Mouse (Mus musculus) forebrain, embryonic 14.5 days (tissue): ENCODE measurements around the gene Atxn1. TPM values are rescaled to one million over a fixed set of nuclear protein-coding genes. Genes with fewer than 3 reads are reported as not detected.

Experiments
- ATAC-seq: fragments of 200-750 bp; cut with Nextera tagmentation; 2 replicates; pipeline ENCODE4 v1.8.0; 2017; ENCODE audit warnings: mild to moderate bottlenecking, moderate library complexity
- DNase-seq: peaks from one replicate; pipeline ENCODE4 v3.0.0-alpha.2; 2015; ENCODE audit warnings: low spot score
- H3K27ac ChIP-seq: fragments of 300-500 bp; sonication (generic); 2 replicates; pipeline ENCODE4 v1.5.1; 2014; ENCODE audit warnings: low read depth, mild to moderate bottlenecking, control low read depth, low read length, moderate library complexity
- H3K27me3 ChIP-seq: fragments of 300-500 bp; sonication (generic); replicated peaks from 2 replicates; pipeline ENCODE4 v1.6.1; 2014; ENCODE audit warnings: low read length, control low read depth, mixed read lengths; ENCODE audit not compliant: control insufficient read depth, insufficient read depth
- H3K36me3 ChIP-seq: fragments of 300-500 bp; sonication (generic); 2 replicates; pipeline ENCODE4 v1.6.1; 2014; ENCODE audit warnings: low read length, control low read depth; ENCODE audit not compliant: control insufficient read depth, insufficient read depth
- H3K4me1 ChIP-seq: fragments of 300-500 bp; sonication (generic); 2 replicates; pipeline ENCODE4 v1.6.1; 2014; ENCODE audit warnings: antibody characterized with exemption, low read length, control low read depth; ENCODE audit not compliant: control insufficient read depth, insufficient read depth
- H3K4me2 ChIP-seq: fragments of 300-500 bp; sonication (generic); 2 replicates; pipeline ENCODE4 v1.6.1; 2014; ENCODE audit warnings: mild to moderate bottlenecking, control low read depth, low read length
- H3K4me3 ChIP-seq: fragments of 300-500 bp; sonication (generic); 2 replicates; pipeline ENCODE4 v1.5.1; 2014; ENCODE audit warnings: low read depth, low read length, control low read depth
- H3K9ac ChIP-seq: fragments of 300-500 bp; sonication (generic); 2 replicates; pipeline ENCODE4 v1.6.1; 2014; ENCODE audit warnings: mild to moderate bottlenecking, low read length, control low read depth, moderate library complexity
- H3K9me3 ChIP-seq: fragments of 300-500 bp; sonication (generic); replicated peaks from 2 replicates; pipeline ENCODE4 v1.6.1; 2016; ENCODE audit warnings: low read length, control low read depth, mixed read lengths; ENCODE audit not compliant: control insufficient read depth
- WGBS: fragments of 180-500 bp; shearing (Covaris S2); extraction: QIAGEN DNeasy Blood & Tissue Kit; methylation state at CpG from one replicate; pipeline ENCODE4 v1.1.7; 2014; 5-methylcytosine and 5-hydroxymethylcytosine counted together
- polyA plus RNA-seq: library from polyadenylated mRNA; unstranded; fragments of >200 nt; fragmentation: Nextera tagmentation; extraction: Ambion mirVana; gene quantifications from 2 replicates; pipeline ENCODE4 v1.2.1, GENCODE M21; 2014

Atxn1 gene
- polyA plus RNA-seq, 1 experiment from 2014 or later, result 4.3 TPM

DNA sequence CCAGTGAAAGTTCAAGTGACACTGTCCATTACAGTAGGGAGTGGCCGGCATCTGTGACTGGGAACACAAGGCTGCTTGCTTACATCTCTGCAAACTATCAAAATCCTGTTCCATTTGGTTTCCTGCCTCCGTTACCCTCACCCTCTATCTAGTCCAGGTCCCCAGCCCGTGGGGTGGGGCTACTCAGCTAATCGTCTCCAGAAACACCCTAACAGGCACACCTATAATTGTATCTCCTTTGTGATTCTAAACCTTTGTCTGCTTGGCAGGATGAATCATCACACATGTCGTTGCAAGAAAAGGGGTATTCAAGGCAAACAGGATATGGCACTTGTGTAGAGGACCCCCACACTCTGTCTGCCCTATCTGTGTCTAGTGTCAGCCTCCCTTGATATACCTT is 417.3 kb downstream of the Atxn1 start:
- 82% methylated on average over 5 of the region's 5 CpGs for WGBS
- Histone ChIP-seq H3K27me3 (no peaks in the 10 kb centered on the region), H3K4me2 (no peak overlapping the region), H3K36me3 (no peaks in the 10 kb centered on the region), H3K9me3 (no peaks in the 10 kb centered on the region), H3K9ac (no peak overlapping the region), H3K4me3 (no peak overlapping the region), H3K27ac (no peak overlapping the region), H3K4me1 (no peaks in the 10 kb centered on the region)
- ATAC-seq, result no peak
- DNase-seq, result no peak

DNA sequence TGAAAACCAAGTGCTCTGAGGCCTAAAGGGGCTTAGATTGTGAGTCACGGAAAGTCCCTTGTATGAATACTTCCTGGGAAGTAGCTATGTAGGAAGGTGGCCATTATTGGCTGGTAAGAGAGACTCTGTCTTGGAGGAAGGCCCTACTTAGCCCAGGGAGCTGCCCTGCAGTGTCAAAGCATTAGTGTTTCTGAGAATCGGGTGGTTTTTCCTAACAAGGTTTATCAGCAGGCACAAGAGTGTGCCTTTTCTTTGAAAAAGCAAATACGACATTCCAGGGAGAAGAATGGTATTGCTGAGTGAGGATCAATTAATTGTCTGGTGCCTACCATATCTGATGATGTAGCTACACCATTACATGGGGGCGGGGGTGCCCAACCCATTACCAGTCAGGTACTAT is 417.9 kb downstream of the Atxn1 start:
- ATAC-seq (no peak), DNase-seq (no peak)
- Histone ChIP-seq H3K4me1 (no peaks in the 10 kb centered on the region), H3K36me3 (no peaks in the 10 kb centered on the region), H3K27me3 (no peaks in the 10 kb centered on the region), H3K4me3 (no peak overlapping the region), H3K9me3 (no peaks in the 10 kb centered on the region), H3K9ac (no peak overlapping the region), H3K27ac (no peak overlapping the region), H3K4me2 (no peak overlapping the region)
- 86% methylated on average over 4 of the region's 4 CpGs for WGBS

DNA sequence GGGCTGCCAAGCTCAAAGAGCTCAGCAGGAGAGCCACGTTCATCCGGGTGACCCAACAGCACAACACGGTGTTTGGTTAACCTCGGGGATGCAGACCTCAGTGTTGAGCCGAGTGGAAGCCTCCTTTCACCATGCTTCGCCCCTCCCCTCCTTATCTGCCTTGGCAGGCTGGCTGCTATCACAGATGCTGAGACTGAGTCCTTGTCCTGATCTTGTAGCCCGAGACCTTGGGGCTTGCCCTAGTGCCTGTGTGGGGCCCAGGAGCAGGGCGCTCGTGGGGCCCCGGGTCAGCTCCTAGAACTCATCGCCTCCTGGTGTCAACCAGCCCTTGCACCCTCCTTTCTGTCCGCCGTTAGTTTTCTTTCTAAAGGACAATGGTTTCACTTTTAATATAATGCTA is 418.8 kb downstream of the Atxn1 start:
- 88% methylated on average over 13 of the region's 13 CpGs for WGBS
- Histone ChIP-seq H3K27me3 (no peaks in the 10 kb centered on the region), H3K9me3 (no peaks in the 10 kb centered on the region), H3K4me1 (no peaks in the 10 kb centered on the region), H3K36me3 (no peaks in the 10 kb centered on the region), H3K4me2 (no peak overlapping the region), H3K27ac (no peak overlapping the region), H3K9ac (no peak overlapping the region), H3K4me3 (no peak overlapping the region)
- DNase-seq (no peak), ATAC-seq (no peak)

DNA sequence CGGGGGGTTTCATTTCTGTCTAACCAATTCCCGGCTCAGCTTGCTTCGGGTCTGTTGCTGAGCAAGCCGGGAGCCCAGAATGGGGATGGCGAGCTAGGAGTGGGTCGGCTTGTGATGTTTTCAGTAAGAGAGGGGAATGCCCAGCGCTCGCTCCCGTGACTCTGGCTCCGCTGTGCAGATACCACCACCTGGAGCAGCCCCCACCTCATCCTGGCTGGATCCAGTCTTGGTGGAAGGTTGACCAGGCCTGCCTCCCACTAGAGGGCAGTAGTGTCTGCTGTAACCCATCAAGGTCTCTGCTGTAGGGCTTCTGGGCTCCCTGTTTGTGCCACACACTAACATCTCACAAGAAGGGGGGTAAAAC is 425.6 kb downstream of the Atxn1 start:
- peak overlapping the region; percentile 73 for H3K27ac ChIP-seq
- H3K4me1 ChIP-seq, result no peaks in the 10 kb centered on the region; the same call in 1 of the 2 replicates
- WGBS, result 4% methylated on average over 10 of the region's 10 CpGs
- ATAC-seq (peak; percentile 91), DNase-seq (peak; percentile 91)
- peak overlapping the region; percentile 57 for H3K9ac ChIP-seq
- peak overlapping the region; percentile 67 for H3K4me2 ChIP-seq
- no peaks in the 10 kb centered on the region for H3K9me3 ChIP-seq
- no peaks in the 10 kb centered on the region for H3K27me3 ChIP-seq
- peak overlapping the region; percentile 30 for H3K4me3 ChIP-seq
- H3K36me3 ChIP-seq, result no peaks in the 10 kb centered on the region

DNA sequence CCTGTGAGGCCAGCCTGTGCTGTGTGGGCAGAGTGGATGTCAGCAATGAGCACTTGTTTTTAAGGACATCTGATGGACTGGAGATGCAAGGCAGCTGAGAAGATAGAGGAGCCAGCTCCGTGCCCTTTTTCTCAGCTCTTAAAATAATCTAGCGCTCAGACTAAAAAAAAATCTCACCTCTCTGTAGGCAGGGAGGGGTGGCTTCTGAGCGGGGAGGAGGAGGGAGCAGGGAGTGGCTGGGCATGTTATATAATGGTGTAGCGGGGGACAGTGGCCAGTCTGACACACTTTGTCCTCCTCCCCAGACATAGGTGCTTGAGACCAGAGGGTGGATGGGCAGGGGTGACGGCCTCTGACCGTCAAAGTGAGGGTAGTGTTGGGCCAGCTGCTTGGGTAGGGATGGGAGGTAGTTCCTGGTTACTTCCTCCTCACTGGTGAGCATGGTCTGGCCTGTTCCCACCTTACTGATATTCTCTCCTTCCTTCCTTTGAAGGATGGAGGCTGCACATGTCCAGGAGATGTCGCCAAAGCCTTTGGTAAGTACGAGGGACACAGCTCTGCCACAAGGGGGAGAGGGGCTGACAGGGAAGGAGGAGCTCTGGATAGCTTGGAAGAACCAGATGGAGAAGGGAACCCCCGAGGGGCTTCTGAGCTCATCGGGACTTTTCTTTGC is 426.1 kb downstream of the Atxn1 start:
- DNase-seq (peak; percentile 95), ATAC-seq (peak; percentile 94)
- peak overlapping the region; percentile 30 for H3K4me3 ChIP-seq
- H3K4me1 ChIP-seq, result no peaks in the 10 kb centered on the region; the same call in 1 of the 2 replicates
- H3K9ac ChIP-seq, result peak overlapping the region; percentile 57
- H3K4me2 ChIP-seq, result peak overlapping the region; percentile 67
- peak overlapping the region; percentile 73 for H3K27ac ChIP-seq
- no peaks in the 10 kb centered on the region for H3K27me3 ChIP-seq
- no peaks in the 10 kb centered on the region for H3K36me3 ChIP-seq
- no peaks in the 10 kb centered on the region for H3K9me3 ChIP-seq
- 34% methylated on average over 10 of the region's 10 CpGs for WGBS

DNA sequence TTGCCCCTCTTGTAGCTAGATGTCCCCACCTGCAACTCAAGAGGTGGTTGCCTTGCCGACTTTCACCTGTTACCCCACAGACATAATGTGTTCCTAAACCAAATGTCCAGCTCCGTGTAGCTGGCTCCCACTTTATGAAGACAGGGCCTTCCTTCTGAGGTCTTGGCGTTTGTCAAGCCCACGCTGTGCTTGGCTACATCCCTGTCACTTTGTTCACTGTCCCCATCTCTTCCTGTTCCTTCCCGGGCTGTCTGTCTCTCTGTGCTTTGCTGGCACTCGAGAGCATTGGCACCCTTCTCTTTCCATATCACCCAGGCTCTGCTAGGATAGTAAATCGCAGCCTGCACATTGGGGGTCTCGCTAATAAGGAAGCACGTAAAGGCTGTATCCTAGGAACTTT is 426.7 kb downstream of the Atxn1 start:
- Histone ChIP-seq H3K4me3 (no peak overlapping the region), H3K27me3 (no peaks in the 10 kb centered on the region), H3K4me2 (no peak overlapping the region), H3K36me3 (no peaks in the 10 kb centered on the region), H3K9me3 (no peaks in the 10 kb centered on the region), H3K9ac (no peak overlapping the region), H3K27ac (no peak overlapping the region), H3K4me1 (no peaks in the 10 kb centered on the region; the same call in 1 of the 2 replicates)
- ATAC-seq (no peak), DNase-seq (no peak)
- WGBS, result 84% methylated on average over 9 of the region's 9 CpGs

DNA sequence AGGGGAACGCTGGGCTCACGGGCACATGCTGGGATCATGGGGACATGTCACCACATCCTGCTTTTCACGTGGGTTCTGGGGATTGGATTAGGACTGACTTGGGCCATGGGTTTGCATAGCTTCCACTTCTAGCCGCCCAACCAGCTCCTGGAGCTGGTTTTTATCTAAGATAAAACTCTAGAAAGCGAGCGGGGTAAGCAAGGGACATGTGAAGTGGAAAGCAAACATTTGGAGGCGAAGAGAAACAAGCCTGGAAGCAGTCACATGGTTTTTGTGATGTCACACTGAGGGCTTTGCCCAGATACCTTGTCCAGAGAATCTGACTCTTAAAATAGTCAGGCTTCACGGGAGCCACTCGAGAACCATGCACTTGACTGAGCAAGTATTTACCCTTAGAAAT is 427.7 kb downstream of the Atxn1 start:
- no peaks in the 10 kb centered on the region; the same call in 1 of the 2 replicates for H3K4me1 ChIP-seq
- no peak overlapping the region for H3K4me2 ChIP-seq
- no peak overlapping the region for H3K4me3 ChIP-seq
- no peak overlapping the region for H3K27ac ChIP-seq
- H3K9me3 ChIP-seq, result no peaks in the 10 kb centered on the region
- ATAC-seq (no peak), DNase-seq (no peak)
- H3K36me3 ChIP-seq, result no peaks in the 10 kb centered on the region
- no peak overlapping the region for H3K9ac ChIP-seq
- no peaks in the 10 kb centered on the region for H3K27me3 ChIP-seq
- 87% methylated on average over 9 of the region's 9 CpGs for WGBS

DNA sequence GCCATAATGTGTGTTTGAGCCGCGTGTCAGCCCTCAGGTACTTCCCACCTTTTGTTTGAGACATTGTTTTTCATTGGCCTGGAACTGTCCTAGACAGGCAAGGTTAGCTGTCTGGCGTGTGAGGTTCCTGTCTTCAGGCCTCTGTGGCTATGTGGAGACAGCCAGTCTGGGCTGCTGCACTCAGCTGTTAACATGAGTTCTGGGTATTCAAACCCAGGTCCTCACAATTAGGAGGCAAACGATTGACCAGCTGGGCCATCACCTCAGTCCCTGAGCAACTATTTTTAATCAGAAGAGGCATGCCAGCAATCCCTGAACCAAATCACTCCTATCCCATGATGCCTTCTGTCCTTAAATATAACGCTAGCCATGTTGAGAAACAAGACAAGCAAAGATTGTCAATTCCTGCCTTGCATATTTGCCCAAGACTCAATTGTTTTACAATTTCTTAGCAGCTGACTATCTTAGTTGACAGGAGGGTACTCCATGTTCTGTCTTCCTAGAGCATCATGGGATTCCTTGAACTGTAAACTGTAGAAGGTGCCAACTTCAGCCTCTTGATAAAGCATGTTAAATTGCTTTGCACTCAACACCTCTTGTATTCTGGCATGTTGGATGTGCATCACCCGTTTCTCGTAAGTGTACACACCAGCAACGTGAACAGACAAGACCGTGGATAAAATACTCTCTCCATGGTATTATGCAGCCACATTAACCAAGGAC is 428.9 kb downstream of the Atxn1 start:
- Histone ChIP-seq H3K9me3 (no peaks in the 10 kb centered on the region), H3K9ac (no peak overlapping the region), H3K4me1 (peaks cover 3% of the 10 kb centered on the region; the same call in 1 of the 2 replicates), H3K36me3 (no peaks in the 10 kb centered on the region), H3K4me2 (no peak overlapping the region), H3K27ac (no peak overlapping the region), H3K4me3 (no peak overlapping the region), H3K27me3 (no peaks in the 10 kb centered on the region)
- ATAC-seq (no peak), DNase-seq (no peak)
- 91% methylated on average over 9 of the region's 9 CpGs for WGBS

DNA sequence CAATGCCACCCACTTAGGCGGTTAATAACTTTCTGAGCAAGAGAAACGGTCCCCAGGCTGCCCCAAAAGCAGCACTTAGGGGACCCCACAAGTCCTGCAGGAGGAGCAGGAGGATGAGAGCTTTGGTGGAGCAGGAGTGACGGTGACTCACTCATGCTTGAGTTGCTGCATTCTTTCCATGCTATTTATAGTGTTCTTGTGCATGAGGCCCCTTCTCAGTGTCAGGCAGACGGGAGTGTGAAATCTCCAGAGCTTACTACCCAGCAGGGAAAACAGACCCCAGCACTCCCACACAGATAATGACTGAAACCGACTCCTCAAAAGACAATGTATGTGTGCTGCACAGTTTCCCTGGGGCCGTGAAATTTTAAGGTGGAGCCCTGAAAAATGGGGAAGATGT is 434.1 kb downstream of the Atxn1 start:
- H3K27ac ChIP-seq, result no peak overlapping the region
- H3K4me2 ChIP-seq, result no peak overlapping the region
- no peak for ATAC-seq

More for the DNA sequence above, 434.1 kb downstream of the Atxn1 start:
- H3K4me3 ChIP-seq, result no peak overlapping the region
- WGBS, result 18% methylated on average over 6 of the region's 6 CpGs
- H3K27me3 ChIP-seq, result no peaks in the 10 kb centered on the region
- H3K9ac ChIP-seq, result no peak overlapping the region
- H3K4me1 ChIP-seq, result peaks cover 16% of the 10 kb centered on the region
- no peaks in the 10 kb centered on the region for H3K9me3 ChIP-seq
- no peaks in the 10 kb centered on the region for H3K36me3 ChIP-seq
- peak; percentile 33 for DNase-seq
